Comparison of ENCODE assay signal across 13 mouse cellular contexts in the genomic region with DNA sequence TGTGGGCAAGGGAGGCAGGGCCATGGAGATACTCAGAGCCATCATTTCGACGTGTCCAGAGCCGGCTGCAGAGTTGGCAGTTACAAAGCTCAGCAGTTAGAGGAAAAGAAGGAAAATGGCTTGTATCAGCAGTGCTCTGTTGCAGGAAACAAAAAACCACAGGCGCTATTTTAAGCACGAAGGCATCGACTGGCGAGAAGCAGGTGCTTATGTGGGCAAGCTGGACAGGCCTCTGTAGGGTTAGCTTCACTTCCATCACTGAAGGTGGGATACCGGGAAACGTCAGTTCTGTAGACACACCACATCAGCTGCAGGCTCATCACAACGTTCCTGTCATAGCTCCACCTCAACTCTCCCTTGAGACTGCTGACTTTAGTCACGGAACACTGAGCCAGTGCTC.
DNase-seq lines count a peak whose midpoint lies in the region; ATAC-seq and TF ChIP-seq lines count a peak whose summit lies in the region.
"Had no signal": no experiment of that assay in that cellular context is flagged by ENCODE, and none has a peak within 500 bp of the region (broad histone marks: within the 10 kb centered on the region; RNA-seq: fewer than 3 reads in every experiment).

No protein-coding gene starts in this region.

- H3K27me3 ChIP-seq in heart, adult 2 months (ENCODE audit: control insufficient read depth, insufficient read depth, low read length) = no peaks in the 10 kb centered on the region
- no peaks in the 10 kb centered on the region for H3K27me3 ChIP-seq in small intestine, adult 2 months (ENCODE audit: control insufficient read depth, insufficient read depth, low read length)
- H3K27me3 ChIP-seq in hindbrain, embryonic 13.5 days = no peaks in the 10 kb centered on the region
- H3K27me3 ChIP-seq: forebrain, embryonic 12.5 days; heart, embryonic 13.5 days; intestine, embryonic 15.5 days; neural tube, embryonic 13.5 days had no signal

- intact Hi-C loops in heart, adult 2 months (cut with DNase I) = loop anchor here (5.0 kb wide), 1 partner anchor 35 kb away; no protein-coding TSS in a partner anchor
- intact Hi-C loops in heart, postnatal 25 days (cut with DNase I) = no loop called here

- no peak for TF ChIP-seq POLR2A in heart, adult 2 months (IDR thresholded peaks at IDR 0.05; ENCODE audit: insufficient read depth, low read depth, low read length)
- no peak; the same call in 1 of the 2 replicates for TF ChIP-seq POLR2A in small intestine, adult 2 months (IDR thresholded peaks at IDR 0.05; ENCODE audit: low read depth, low read length)

- H3K4me3 ChIP-seq in heart, adult 2 months = no peak overlapping the region
- no peak overlapping the region for H3K4me3 ChIP-seq in small intestine, adult 2 months (ENCODE audit: low read depth, low read length)
- H3K4me3 ChIP-seq in hindbrain, embryonic 13.5 days = no peak overlapping the region
- H3K4me3 ChIP-seq: forebrain, embryonic 12.5 days; heart, embryonic 13.5 days; intestine, embryonic 15.5 days; neural tube, embryonic 13.5 days had no signal

- no peaks in the 10 kb centered on the region for H3K79me2 ChIP-seq in heart, adult 2 months (replicated peaks; ENCODE audit: control insufficient read depth, insufficient read depth, low read length)

- no peak overlapping the region for H3K4me2 ChIP-seq in hindbrain, embryonic 13.5 days
- H3K4me2 ChIP-seq: forebrain, embryonic 12.5 days; heart, embryonic 13.5 days; intestine, embryonic 15.5 days; neural tube, embryonic 13.5 days had no signal

- no peak for TF ChIP-seq EP300 in heart, adult 2 months (IDR thresholded peaks at IDR 0.05; ENCODE audit: insufficient read depth, low read depth, low read length)

- WGBS in heart, adult 2 months = 30% methylated on average over 11 of the region's 11 CpGs
- WGBS in small intestine, adult 2 months = 73% methylated on average over 11 of the region's 11 CpGs
- WGBS in hindbrain, embryonic 13.5 days = 81% methylated on average over 11 of the region's 11 CpGs

- H3K36me3 ChIP-seq in heart, adult 2 months (ENCODE audit: control insufficient read depth, insufficient read depth, low read length) = peaks cover 17% of the 10 kb centered on the region
- H3K36me3 ChIP-seq in small intestine, adult 2 months (ENCODE audit: control insufficient read depth, insufficient read depth, low read length) = peaks cover 6% of the 10 kb centered on the region
- peaks cover 5% of the 10 kb centered on the region; the same call in 1 of the 2 replicates for H3K36me3 ChIP-seq in hindbrain, embryonic 13.5 days
- H3K36me3 ChIP-seq: intestine, embryonic 15.5 days had no signal

- TF ChIP-seq CTCF in heart, adult 2 months (IDR thresholded peaks at IDR 0.05) = no peak
- no peak for TF ChIP-seq CTCF in small intestine, adult 2 months (IDR thresholded peaks at IDR 0.05; ENCODE audit: extremely low read depth, insufficient read length, insufficient replicate concordance, low read depth, low read length)

- no peaks in the 10 kb centered on the region for H3K9me3 ChIP-seq in hindbrain, embryonic 13.5 days
- H3K9me3 ChIP-seq: forebrain, embryonic 12.5 days; heart, embryonic 13.5 days; intestine, embryonic 15.5 days; neural tube, embryonic 13.5 days had no signal

- ATAC-seq in common myeloid progenitor, adult 5-6 weeks (replicated peaks; ENCODE audit: low read depth, poor library complexity, severe bottlenecking) = peak; percentile 55
- ATAC-seq in hindbrain, embryonic 13.5 days (ENCODE audit: low FRiP score) = no peak
- ATAC-seq: intestine, embryonic 15.5 days had no signal

- DNase-seq in heart, adult 2 months = peak in 1 of 2 experiments; percentile 59
- no peak for DNase-seq in heart, postnatal 25 days (ENCODE audit: low spot score)
- peak; percentile 40 for DNase-seq in A20 (ENCODE audit: low read depth, low spot score)
- no peak for DNase-seq in adrenal gland, adult 2 months
- DNase-seq in cerebellum, adult 11-12 months = no peak
- DNase-seq: cerebellum, postnatal 36 days had no signal

- peak overlapping the region; percentile 58 for H3K27ac ChIP-seq in heart, adult 2 months
- H3K27ac ChIP-seq in small intestine, adult 2 months (ENCODE audit: insufficient read depth, low read depth, low read length) = peak overlapping the region; percentile 70
- no peak overlapping the region for H3K27ac ChIP-seq in hindbrain, embryonic 13.5 days
- H3K27ac ChIP-seq: forebrain, embryonic 12.5 days; heart, embryonic 13.5 days; intestine, embryonic 15.5 days; neural tube, embryonic 13.5 days had no signal

- H3K4me1 ChIP-seq in heart, adult 2 months (ENCODE audit: control insufficient read depth, insufficient read depth, low read length) = peaks cover 19% of the 10 kb centered on the region
- peaks cover 25% of the 10 kb centered on the region; the same call in 1 of the 2 replicates for H3K4me1 ChIP-seq in small intestine, adult 2 months (ENCODE audit: control insufficient read depth, insufficient read depth, insufficient read length, low read length)
- no peaks in the 10 kb centered on the region for H3K4me1 ChIP-seq in hindbrain, embryonic 13.5 days (replicated peaks)
- H3K4me1 ChIP-seq: forebrain, embryonic 12.5 days had no signal

- H3K9ac ChIP-seq in heart, adult 2 months (ENCODE audit: low read depth, low read length) = no peak overlapping the region
- H3K9ac ChIP-seq in hindbrain, embryonic 13.5 days = no peak overlapping the region
- H3K9ac ChIP-seq: forebrain, embryonic 12.5 days; heart, embryonic 13.5 days; intestine, embryonic 15.5 days; neural tube, embryonic 13.5 days had no signal
